Mouse (Mus musculus): ENCODE measurements at regions not wholly inside any gene's neighbourhood (a gene's known extent, or its start where the extent isn't known, plus 50 kb on each side); places are given as distances from the start of the nearest gene placed in this dataset.

DNA sequence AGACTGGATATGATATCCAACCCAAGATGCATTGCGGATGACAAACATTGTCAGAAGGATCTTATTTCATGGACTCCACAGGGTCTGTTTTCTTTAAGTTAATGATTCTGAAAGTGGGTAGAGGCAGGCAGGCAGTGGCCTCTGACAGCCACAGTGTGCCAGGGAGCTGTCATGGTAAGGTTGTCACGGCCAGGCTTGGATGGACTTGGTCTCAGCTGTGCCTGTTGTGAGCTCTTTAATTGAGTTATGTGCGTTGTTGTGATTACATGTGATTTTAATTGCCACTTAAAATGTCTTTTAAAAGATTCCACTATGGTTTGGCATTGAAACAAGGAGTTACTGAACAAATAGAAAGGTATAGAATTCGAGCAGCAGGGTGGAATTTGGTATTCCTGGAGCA lies 60.3 kb upstream of the Plet1 start:
- H3K4me3 ChIP-seq: no peak overlapping the region
- intact Hi-C loops (cut with DNase I): no loop called here
- no peak for TF ChIP-seq CTCF (IDR thresholded peaks at IDR 0.05)
- H3K27ac ChIP-seq: no peak overlapping the region
- no peak for DNase-seq

- peak; percentile 81 for DNase-seq
- peak overlapping the region; percentile 59 for H3K4me3 ChIP-seq
- intact Hi-C loops (cut with DNase I): loop anchor here (1.0 to 5.0 kb wide), 3 partner anchors 105 to 944 kb away; no protein-coding TSS in a partner anchor
- H3K27ac ChIP-seq: no peak overlapping the region
- peak; percentile 93 for TF ChIP-seq CTCF (IDR thresholded peaks at IDR 0.05)
Observed at GRCm38 (mm10) chr9:50437830-50438722, 56.2 kb upstream of the Plet1 start.

DNA sequence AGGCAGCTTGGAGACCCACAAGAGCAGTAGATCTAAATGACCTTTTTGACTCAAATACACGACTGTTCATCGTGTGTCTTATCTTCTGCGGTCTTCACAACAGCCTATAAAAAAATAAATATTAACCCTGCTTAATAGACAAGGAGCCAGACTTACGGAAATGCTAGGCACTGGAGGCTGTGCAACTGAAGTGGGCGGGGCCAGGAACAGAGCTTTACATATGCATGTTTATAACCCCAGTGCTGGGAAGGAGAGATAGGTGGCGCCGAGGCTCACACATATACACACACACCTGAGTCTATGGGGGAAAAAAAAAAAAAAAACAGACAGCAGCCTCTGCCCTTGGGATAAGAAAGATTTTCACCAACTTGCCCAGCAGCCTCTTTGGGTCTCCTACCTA lies 55.6 kb upstream of the Plet1 start:
- no peak for TF ChIP-seq CTCF (IDR thresholded peaks at IDR 0.05)
- no peak overlapping the region for H3K27ac ChIP-seq
- DNase-seq: no peak
- intact Hi-C loops (cut with DNase I): loop anchor here (1.0 to 5.0 kb wide), 3 partner anchors 106 to 944 kb away; no protein-coding TSS in a partner anchor
- no peak overlapping the region for H3K4me3 ChIP-seq

DNA sequence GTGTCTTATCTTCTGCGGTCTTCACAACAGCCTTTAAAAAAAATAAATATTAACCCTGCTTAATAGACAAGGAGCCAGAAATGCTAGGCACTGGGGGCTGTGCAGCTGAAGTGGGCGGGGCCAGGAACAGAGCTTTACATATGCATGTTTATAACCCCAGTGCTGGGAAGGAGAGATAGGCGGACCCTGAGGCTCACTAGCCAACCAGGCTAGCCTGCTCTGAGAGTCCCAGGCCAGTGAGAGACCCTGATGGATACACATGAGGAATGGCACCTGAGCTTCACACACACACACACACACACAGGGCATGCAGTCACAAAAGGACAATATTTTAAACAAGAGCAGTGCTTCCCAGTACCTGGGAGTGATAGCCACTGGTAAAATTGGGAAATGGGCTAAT lies 54.1 kb upstream of the Plet1 start:
- DNase-seq: no peak
- no peak for TF ChIP-seq CTCF (IDR thresholded peaks at IDR 0.05)
- Histone ChIP-seq H3K4me3 (no peak overlapping the region), H3K27ac (peak overlapping the region; percentile 65)
- intact Hi-C loops (cut with DNase I): loop anchor here (10.0 kb wide), 1 partner anchor 155 kb away; no protein-coding TSS in a partner anchor

GRCm38 (mm10) chr9:50440689-50441088 lies 53.6 kb upstream of the Plet1 start:
- TF ChIP-seq CTCF (IDR thresholded peaks at IDR 0.05): no peak
- Histone ChIP-seq H3K27ac (peak overlapping the region; percentile 65), H3K4me3 (no peak overlapping the region)
- intact Hi-C loops (cut with DNase I): loop anchor here (10.0 kb wide), 1 partner anchor 154 kb away; no protein-coding TSS in a partner anchor
- DNase-seq: peak; percentile 78

DNA sequence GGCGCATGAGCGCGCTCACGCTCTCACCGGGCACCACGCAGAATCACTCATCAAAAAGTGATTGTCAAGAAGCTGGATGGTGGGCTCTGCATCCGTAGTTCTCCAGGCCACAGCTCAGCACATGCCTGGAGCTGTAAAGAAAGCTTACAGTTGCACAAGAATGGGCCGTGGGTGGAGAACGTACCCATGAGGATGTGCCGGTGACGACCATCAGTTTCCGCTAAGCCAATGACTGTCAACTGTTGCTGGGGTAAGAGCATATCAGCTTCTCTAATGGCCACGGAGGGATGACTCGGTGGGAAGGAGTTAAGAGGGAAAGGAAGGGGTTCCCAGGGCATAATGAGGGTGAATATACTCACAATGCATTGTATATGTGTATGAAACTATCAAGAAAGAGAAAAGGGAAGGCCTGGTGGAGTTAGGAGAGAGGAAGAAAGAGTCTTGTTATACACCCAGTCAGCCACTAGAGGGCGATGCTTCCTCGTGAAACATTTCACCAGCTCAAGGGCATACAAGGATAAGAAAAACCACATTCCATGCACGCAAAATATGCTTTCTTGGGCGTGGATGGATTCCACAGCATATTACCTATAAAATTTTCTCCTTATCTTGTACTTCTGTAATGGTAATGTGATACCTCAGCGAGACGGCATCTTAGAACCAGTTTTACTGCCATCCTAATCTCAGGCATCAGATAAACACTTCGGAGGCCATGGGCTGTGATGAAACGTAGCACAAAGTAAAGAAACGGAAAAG lies 50.4 kb upstream of the Plet1 start:
- intact Hi-C loops (cut with DNase I): loop anchor here (2.0 to 10.0 kb wide), 2 partner anchors 87 to 151 kb away; no protein-coding TSS in a partner anchor
- H3K4me3 ChIP-seq: peak overlapping the region; percentile 54
- peak; percentile 89 for TF ChIP-seq CTCF (IDR thresholded peaks at IDR 0.05)
- DNase-seq: peak; percentile 48
- no peak overlapping the region for H3K27ac ChIP-seq

All from gastrocnemius, adult 2 months (tissue).